Mouse (Mus musculus) lung, postnatal 36 days (tissue): ENCODE data around the gene Klc2.
"Not testable (repeated sequence)": the region's sequence is repeated elsewhere in the genome, so short reads cannot be mapped to it uniquely, and the experiment has no call there.

Experiments used
- DNase-seq: peaks from one replicate; pipeline ENCODE4 v3.0.0; 2022; ENCODE audit warnings: mixed read lengths

Gene Klc2

DNA sequence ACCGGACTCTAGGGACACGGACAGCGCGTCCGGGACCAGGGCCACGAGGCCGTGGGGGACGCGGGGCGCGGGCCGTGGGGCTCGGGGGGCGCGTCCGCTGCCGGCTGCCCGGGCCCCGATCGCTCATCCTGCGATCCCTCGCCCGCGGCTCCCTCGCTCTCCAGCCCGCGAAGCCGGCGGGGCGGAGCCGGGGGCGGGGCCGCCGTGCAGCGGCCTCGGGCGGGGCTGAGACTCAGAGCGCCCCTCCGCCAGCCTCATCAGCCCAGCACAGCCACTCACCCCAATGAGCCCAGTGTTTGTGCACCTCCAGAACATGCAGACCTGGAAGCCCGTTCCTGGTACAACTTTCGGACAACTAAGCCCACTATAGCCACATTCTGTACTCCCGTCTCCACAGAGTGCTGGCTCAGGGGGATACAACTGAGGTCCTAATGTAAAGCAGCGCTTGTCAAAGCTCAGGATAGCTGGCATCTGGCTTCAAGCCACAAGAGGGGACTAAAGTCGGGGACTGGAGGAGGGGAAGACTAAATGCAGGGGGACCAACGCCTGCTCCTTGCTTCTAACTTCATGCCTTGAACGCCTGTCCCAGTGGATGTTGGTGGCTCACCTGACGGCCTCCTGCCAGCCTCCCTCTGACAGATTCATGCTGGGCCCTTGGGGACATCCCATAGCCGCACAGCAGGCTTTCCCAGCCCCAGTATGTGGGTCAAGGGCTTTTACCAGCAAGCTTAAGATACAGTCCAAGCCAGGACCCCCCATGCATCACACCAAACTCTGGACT, 19.8 kb downstream of the Klc2 start, which contains the start of gene Cnih2:
Gene Cnih2, minus strand, starts transcription at position 159 of the 781 bp plus-strand sequence.
- DNase-seq: peak; percentile 62

DNA sequence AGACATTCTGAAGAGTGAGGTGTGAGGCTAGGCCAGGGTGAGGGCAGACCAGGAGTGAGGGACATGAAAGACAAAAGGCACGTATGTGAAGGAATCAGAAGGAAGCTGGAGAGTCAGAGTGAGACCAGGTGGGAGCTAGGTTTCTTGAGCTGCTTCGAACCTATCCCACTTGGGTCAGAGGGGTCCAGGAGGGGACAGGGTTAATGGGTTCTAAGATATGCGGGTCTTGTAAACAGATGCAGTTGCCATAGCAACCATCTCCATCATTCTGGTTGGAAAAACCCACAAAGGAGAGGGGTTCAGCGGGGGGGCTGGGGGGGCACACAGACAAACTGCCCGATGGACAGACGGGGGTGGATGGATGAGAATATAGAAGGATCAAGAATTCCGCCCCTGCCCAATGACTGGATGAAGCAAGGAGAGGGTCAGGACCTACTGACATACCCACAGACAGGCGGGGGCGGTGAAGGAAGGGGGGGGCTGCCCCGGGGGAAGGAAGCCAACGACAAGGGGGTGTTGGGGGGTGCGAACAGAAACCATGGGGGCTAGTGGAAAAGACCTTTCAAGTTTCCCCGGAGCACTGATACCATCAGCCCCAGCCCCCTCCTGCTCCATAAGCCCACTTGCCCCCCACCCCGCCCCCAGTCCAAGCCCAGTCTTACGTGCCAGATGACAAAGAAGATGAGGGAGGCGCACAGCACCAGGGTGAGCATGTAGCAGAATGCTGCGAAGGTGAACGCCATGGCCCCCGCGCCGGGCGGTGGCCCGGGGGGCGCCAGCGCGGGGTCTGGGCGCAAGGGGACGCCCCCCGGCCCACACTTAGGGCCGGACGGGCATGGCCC, 20.6 kb downstream of the Klc2 start:
- DNase-seq: no peak

DNA sequence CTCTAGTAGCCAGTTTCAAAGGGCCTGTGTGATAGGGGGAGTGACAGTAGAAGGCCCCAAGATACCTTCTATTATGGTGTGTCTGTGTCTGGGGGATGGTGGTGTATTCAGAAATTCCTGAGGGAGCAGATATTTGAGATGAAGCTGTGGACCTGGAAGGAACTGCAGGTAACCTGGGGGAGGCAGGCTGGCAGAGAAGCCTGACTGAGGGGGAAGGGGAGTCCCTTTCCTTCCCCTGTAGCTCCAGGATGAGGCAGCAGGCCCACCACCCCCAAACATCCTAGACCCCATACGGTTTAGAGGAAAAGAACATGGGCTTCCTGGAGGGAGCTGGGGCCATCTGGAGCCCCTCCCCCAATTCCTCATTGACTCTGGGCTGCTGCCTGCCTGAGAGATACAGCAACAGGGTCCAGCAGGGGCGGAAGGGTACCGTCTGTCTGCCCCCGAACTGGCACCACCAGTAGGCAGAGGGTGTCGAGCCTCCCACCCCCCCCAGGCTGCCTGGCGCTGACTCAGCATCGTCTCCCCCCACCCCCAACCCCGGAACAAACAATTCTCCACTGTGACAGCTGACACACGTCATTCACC, 22.4 kb downstream of the Klc2 start:
- no peak for DNase-seq

DNA sequence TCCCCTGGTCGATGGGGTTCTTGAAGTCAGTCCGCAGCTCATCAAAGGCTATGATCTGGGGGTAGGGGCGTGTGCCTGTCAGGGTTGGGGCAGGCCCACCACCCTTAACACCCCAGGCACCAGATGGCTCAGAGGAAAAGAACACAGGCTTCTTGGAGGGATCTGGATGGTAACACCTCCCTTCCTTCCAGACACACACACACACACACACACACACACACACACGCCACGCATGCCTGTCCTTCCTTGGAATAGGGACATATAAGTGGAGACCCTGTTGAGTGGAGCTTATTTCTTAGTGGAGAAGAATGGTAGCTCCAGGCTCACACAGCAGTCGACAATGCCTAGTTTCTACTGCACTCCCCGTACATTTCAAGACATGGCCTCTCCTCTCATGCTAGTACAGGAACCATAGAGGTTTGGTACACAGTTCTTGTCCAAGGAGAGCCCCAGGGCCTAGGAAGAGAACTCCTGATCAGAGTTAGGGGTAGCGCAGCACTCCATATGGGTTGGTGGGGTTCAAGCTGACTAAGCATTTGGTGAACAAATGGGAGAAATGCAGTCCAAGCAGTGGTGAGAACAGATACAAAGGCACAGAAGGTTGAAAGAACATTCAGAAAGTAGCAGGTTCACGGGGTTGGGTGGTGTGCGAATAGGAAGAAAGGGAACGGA, 23.5 kb downstream of the Klc2 start:
- no peak for DNase-seq

DNA sequence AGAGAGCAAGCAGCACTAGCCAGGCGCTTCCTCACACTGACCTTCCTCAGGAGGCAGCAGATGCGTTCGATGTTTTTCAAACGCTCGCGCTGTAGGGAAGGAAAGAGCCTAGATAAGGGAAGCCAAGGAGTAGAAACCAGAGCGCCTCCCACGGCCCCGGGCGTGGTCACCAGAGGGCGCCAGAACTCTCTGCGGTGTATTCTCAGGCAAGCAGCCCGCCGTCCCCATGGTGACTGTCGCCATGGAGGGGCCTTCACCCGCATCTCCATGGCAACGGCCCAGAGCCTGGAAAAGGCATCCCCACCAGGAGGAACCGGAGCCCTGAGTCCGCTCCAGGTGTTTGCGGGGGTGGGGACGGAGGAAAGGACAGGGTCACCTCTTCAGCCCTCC, 24.1 kb downstream of the Klc2 start:
- DNase-seq: peak; percentile 95

DNA sequence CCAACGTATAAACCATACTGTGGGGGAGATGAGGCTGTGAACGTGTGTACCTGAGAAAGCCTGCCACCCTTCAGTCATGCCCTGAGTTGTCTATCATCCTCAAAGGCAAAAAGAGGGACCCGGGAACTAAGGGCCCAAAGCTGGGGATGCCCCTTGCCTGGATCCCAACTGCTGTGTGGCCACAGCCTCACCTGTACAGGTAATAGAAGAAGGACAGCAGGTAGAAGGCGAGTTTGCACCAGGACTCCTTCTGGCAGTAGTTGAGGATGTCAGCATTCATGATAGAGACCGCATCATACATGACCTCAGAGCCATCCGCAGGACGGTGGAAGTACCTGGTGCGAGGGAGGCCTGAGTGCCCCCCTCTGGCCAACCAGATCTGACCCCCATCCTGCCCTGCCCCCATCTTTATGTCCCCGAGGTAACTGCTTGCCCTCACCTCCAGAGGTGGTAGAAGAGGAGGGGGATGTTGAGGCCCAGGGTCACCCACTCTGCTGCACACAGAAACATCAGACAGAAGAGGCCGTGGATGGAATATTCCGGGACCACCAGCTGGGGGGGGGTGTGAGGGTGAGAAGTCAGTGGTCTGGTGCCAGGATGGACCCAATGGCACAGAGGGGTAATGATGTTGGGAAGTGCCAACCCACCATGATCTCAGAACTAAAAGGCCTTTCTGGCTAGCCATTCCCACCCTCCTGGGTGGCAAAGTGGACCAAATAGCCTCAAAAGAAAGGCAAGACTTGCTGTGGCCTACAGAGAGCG, 24.7 kb downstream of the Klc2 start:
- DNase-seq: no peak

DNA sequence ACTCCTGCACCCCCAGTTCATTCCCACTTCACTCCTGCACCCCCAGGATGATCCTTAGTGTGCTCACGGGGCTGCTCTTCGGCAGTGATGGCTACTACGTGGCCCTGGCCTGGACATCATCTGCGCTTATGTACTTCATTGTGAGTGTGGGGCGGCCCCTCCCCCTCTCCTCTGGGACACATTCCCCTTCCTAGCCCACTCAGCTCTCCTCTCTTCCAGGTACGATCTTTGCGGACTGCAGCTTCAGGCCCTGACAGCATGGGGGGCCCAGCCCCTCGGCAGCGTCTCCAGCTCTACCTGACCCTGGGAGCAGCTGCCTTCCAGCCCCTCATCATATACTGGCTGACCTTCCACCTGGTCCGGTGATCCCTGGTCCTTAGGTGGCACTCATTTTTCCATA, 26.3 kb downstream of the Klc2 start:
- DNase-seq: no peak

DNA sequence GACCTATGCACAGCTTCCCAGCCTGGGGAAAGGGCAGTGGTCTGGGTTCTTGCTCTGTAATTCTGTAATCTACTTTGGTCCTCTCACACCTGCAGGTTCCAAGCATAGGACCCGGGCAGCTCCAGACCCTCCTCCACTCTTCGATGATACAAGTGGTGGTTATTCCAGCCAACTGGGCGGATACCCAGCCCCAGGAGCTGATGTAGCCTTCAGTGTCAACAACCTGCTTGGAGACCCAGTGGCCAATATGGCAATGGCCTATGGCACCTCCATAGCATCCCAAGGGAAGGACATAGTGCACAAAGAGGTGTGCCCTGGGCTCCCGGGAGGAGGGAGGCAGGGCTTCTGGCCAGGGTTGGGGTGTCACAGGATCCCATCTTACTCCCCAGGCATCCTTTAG, 29.0 kb downstream of the Klc2 start:
- no peak for DNase-seq

DNA sequence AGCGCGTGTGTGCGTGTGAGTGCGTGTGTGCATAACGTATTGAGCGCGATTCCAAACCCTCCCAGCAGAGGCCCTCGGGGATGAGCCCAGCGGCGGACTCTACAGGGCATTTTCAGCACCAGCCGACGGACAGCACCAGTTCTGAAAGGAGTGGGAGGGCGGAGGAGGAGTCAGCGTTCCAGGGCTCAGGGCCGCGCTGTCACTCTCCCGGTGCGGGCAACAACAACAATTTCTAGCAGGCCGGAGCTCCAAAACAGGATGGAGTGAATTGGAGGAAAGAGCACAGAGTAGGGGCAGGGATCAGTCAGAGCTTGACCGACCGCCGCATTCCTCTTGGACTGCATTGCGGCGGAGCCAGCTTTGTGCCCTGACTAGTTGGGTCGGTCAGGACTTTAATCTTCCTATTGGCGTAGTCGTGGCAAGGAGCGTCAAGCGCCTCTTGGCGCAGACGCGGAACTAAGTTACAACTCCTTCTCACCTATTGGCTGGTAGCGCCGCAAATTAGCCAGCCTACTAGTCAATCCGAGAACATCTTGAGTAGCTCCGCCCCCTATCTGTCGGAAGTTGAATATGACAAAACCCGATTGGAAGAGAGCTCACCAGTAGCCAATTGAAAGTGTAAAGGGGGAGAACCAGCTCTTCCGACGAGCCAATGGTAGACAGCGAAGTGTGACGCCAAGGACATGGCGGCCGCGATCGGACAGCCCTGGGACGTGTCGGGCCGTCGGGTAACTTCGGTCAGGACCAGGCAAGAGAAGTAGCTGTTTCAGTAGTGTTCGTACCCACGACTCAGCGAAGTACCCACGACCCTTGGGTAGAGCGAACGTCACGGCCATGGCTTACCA, 30.3 kb downstream of the Klc2 start, which contains the start of gene Yif1a:
Gene Yif1a, plus strand, starts transcription at position 655 of the 845 bp plus-strand sequence.
- DNase-seq: peak; percentile 99

DNA sequence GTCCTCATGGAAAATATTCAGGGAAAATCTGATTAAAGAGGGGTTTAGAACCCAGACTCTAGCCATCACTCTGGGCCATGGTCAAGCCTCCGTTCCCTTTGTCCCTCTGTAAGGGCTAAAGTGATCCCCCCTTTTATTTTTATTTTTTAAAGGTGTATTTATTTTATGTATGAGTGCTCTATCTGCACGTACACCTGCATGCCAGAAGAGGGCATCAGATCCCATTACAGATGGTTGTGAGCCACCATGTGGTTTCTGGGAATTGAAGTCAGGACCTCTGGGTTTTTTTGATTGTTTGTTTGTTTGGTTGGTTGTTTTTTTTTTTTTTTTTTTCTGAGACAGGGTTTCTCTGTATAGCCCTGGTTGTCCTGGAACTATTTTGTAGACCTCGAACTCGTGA, 31.8 kb downstream of the Klc2 start:
- not testable (repeated sequence) for DNase-seq

DNA sequence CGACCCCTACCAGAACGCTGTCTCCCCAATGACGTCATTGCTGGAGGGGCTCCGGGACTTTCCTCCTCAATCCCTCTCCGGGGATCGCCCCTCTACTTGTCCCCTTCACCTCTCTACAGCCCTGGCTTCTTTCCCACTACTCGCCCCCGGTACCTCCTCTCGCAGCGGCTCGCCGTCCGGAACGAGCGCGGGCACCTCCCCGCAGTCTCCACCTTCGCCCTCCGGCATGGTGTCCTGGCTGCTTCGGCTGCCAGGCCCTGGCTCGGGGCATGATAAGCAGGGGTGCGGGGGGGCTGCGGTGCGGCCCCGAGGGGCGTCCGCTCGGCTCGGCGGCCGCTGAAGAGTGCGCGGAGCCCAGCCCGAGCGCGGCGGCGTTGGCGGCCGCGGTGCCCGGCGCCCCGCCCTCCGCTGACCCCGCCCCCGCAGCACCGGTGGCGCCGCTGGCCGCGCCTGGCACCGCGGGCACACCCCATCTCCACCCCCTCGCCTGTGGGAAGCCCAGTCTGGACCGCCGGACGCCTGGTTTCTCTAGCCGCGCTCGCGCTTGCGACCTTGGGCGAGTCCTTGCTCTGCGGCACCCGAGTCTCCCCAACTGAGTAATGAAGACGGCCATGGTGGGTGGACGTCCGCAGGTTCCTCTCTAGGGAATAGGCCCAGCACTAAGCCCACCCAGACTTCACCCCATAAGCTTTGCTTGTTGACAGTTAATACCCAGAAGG, 33.1 kb downstream of the Klc2 start, which contains the start of gene Tmem151a:
Gene Tmem151a, minus strand, starts transcription at position 387 of the 719 bp plus-strand sequence.
- DNase-seq: peak; percentile 58

DNA sequence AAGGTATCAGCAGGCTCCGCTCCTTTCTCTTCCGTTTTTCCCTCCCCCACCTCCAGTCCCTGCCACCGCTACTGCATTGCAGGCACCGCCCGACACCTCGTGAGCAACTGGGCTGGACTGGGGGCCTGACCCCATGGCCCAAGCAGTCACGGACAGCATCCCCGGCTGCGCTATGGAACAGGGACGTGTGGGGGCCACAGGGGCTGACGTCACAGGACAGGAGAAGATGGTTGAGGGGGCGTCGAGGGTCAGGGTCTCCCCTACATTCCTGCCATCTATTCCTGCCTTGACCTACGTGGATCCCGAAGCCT, 33.6 kb downstream of the Klc2 start:
- DNase-seq: no peak

DNA sequence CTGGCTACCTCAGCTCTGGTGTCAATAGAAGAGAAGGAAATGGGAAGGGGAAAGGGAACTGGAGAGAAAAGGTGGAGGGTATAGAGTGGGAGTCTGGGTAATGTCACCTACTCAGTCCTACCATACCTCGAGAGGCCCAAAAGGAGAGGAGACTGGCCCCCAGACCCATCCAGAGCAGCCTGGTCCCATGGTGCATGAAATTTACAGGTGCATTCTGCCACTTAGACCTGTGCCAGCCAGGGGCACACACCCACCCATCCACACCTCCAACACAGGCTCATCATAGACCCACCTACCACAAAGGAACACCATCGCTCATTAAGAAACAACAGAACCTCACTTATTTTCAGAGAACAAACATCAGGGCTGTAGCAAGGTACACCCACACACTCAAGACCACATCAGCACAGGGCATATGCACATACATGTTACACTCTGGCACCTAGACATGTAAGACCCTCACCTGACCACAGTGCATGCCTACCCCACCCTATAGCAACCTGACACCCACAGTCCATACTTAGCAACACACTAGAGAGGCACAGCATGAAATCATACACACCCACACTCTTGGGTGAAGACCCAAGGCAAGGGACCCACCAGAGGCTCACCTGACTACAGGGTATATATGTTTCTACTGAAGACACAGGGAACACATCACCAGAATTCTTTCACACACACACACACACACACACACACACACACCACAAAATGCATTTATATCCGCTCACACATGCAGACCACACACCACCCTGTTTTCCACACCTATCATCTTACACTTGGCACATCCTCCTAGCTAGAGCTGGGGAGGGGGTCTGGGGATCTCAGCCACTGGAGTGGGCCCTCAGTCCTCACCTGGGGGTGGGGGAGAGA, 34.2 kb downstream of the Klc2 start:
- DNase-seq: no peak

DNA sequence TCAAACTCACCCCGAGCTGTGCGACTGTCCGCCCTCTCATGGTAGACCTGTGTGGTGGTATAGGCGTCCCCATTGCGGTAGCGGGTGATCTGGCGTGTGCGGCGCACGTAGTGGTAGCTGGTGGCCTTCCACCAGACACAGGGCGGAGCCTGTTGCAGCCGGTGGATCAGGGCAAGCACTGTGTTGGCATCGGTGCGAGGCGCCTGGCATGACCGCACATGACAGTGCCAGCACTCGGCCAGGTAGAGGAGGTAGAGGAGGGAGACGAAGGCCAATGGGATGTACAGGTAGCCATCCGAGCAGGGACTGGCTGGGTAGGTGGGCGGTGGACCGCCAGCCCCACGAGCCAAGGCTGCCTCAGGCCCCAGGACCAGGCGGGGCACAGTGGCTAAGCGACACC, 35.8 kb downstream of the Klc2 start:
- DNase-seq: no peak

DNA sequence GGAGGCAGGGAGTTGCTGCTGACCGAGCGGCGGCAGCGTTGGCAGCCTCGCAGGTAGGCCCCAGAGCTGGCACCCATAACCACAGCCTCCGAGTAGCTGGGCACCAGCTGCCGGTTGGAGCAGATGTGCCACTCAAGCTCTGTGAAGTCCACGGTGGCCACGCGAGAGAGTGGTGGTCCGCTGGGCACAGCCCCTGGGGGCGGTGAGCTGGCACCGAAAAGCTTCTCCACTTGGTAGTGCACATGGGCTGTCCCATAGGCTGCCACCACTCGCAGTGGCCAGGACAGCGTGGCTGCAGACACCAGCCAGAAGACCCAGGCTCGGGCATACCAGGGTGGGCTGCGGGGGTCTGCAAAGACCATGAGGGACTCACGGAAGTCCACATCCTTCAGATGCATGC, 36.4 kb downstream of the Klc2 start:
- no peak for DNase-seq

DNA sequence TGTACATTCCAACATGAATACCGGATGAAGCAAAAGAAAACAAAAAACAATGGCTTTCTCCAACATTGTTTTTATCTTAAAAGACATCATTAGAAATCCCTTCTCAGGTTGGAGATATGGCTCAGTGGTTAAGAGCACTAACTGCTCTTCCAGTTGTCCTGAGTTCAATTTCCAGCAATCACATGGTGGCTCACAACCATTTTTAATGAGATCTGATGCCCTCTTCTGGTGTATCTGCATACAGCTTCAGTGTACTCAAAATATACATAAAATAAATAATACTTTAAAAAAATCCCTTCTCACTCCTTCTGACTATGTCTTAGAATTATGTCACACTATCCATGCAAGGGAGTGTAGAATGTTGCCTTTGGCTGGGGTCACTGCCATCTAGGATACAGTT, 39.1 kb downstream of the Klc2 start:
- no peak for DNase-seq

DNA sequence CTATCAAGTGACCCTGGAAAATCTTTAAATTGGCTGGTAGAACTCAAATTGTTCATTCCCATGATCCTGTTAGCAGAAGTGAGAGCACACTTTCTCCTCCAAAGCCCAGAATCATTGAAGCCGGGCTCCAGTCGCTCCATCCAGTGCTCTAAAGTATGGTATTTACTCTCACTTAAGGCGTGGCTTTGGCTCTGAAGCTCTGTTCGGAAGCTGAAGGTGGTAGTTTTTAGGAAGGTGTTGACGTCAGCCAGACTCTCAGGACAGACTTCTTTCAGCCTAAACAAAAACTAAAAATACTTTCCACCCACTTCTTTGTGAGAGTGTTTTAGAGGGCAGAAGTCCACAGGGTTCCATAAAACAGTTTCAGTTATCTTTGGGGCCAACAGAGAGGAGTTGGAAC, 44.8 kb downstream of the Klc2 start:
- no peak for DNase-seq

DNA sequence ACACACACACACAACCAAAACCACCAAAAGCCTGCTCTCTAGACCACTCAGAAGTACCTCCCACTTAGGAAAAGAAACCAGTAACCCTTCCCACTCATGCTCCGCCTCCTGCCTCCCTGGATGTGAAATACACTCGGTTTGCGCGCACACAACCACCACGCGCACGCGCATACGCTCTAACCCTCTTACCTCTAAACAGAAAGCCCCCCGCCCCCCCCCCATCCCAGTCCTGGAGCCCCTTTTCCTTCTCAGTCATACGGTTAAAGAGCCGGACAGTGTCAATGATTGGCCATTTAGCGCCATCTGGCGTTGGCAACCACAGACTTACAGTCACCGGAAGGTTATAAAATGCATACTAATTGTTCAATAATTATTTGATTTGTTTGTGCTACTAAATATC, 45.3 kb downstream of the Klc2 start:
- DNase-seq: peak; percentile 85

DNA sequence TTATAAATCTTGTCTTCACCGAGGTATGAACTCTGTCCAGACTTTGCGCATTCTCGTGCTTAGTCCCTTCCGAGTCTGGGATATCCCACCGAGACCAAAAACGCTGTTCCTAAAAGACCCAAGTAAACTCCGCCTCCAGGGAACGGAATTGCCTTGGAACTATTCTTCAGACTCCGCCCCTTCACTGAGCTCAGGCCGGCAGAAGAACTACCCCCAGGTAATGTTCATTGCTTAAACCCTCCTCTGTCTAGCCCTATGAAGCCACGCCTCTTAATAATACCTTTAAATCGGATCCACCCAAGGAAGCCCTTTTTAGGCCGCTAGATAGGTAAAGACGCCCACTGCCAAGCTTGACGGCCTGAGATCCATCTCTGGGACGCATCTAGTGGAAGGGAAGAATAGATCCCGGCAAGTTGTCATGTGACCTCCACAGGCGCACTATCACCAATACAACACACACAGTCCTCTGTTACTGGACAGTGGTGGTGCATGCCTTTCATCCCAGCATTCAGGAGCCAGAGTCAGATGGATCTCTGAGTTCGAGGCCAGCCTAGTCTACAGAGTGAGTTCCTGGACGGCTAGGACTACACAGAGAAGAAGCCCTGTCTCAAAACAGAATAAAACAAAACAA, 45.9 kb downstream of the Klc2 start:
- DNase-seq: peak; percentile 53
